Mouse (Mus musculus) liver, postnatal 0 days (tissue): ENCODE results near the gene Hes7.

Experiments
- CTCF ChIP-seq: sonication (generic); IDR thresholded peaks from 2 replicates; pipeline ENCODE4 v1.5.1; 2016; ENCODE audit warnings: antibody characterized with exemption, low read depth
- EP300 ChIP-seq: IDR thresholded peaks from 2 replicates; pipeline ENCODE4 v1.6.1; 2016; ENCODE audit warnings: antibody characterized with exemption, low read depth, mild to moderate bottlenecking

GRCm38 (mm10) chr11:69109032-69109900, 10.9 kb upstream of the Hes7 start:
- TF ChIP-seq CTCF: no peak
- TF ChIP-seq EP300: no peak
